Mouse (Mus musculus) spleen, adult 12 weeks (tissue): ENCODE data around the gene Gstm1.
A peak's percentile ranks its signal among the peaks of the same experiment; 100 is the strongest.
"Not testable (repeated sequence)": the region's sequence is repeated elsewhere in the genome, so short reads cannot be mapped to it uniquely, and the experiment has no call there.

Source experiments
- DNase-seq: peaks from one replicate; pipeline ENCODE4 v3.0.0; 2022; ENCODE audit warnings: low spot score

Gene Gstm1

GRCm38 (mm10) chr3:108017473-108018189 is at the start of gene Gstm1:
Gstm1 (minus strand) TSS chr3:108017973.
- DNase-seq: peak; percentile 39

GRCm38 (mm10) chr3:108067370-108067934 is 49.7 kb upstream of the Gstm1 start:
- DNase-seq: no peak

GRCm38 (mm10) chr3:108065551-108065950 is 47.8 kb upstream of the Gstm1 start:
- no peak for DNase-seq

- DNase-seq: no peak
These were observed 46.9 kb upstream of the Gstm1 start for GRCm38 (mm10) chr3:108064672-108065071.

GRCm38 (mm10) chr3:108062648-108063047 is 44.9 kb upstream of the Gstm1 start:
- DNase-seq: no peak

GRCm38 (mm10) chr3:108061420-108061819 is 43.6 kb upstream of the Gstm1 start:
- DNase-seq: peak; percentile 26

GRCm38 (mm10) chr3:108050493-108050892 is 32.7 kb upstream of the Gstm1 start:
- no peak for DNase-seq

- DNase-seq: no peak
These were observed 30.5 kb upstream of the Gstm1 start for GRCm38 (mm10) chr3:108048306-108048705.

GRCm38 (mm10) chr3:108046944-108047655 is 29.3 kb upstream of the Gstm1 start:
- DNase-seq: no peak

GRCm38 (mm10) chr3:108044394-108045140 is 26.8 kb upstream of the Gstm1 start, which contains the start of gene Gstm4:
Gstm4 (minus strand) TSS chr3:108044894.
- peak; percentile 66 for DNase-seq

- no peak for DNase-seq
These were observed 15.4 kb upstream of the Gstm1 start for GRCm38 (mm10) chr3:108033156-108033555.

GRCm38 (mm10) chr3:108032113-108032512 is 14.3 kb upstream of the Gstm1 start:
- DNase-seq: no peak

- no peak for DNase-seq
These were observed 11.0 kb upstream of the Gstm1 start for GRCm38 (mm10) chr3:108028641-108029365.

- no peak for DNase-seq
These were observed 8.8 kb upstream of the Gstm1 start for GRCm38 (mm10) chr3:108026597-108026996.

GRCm38 (mm10) chr3:108026049-108026448 is 8.3 kb upstream of the Gstm1 start:
- no peak for DNase-seq

- no peak for DNase-seq
These were observed 7.5 kb upstream of the Gstm1 start for GRCm38 (mm10) chr3:108025318-108025717.

- DNase-seq: no peak
These were observed 4.9 kb upstream of the Gstm1 start for GRCm38 (mm10) chr3:108022650-108023049.

GRCm38 (mm10) chr3:108020351-108021022 is 2.7 kb upstream of the Gstm1 start:
- not testable (repeated sequence) for DNase-seq

GRCm38 (mm10) chr3:108019226-108019625 is 1.5 kb upstream of the Gstm1 start:
- DNase-seq: not testable (repeated sequence)

GRCm38 (mm10) chr3:108018190-108018820 is 532 bp upstream of the Gstm1 start:
- DNase-seq: no peak

- not testable (repeated sequence) for DNase-seq
These were observed 1.3 kb downstream of the Gstm1 start for GRCm38 (mm10) chr3:108016468-108016867.
